Mouse (Mus musculus): ENCODE measurements around the gene Gm14305.
"Not testable (repeated sequence)": the region's sequence is repeated elsewhere in the genome, so short reads cannot be mapped to it uniquely, and the experiment has no call there.

The Gm14305 gene

GRCm38 (mm10) chr2:176708051-176708450 is at the start of gene Gm14305:
TSS of gene Gm14305 (plus strand) at chr2:176708328.
- peak; percentile 72 for DNase-seq

- not testable (repeated sequence) for DNase-seq
Observed at GRCm38 (mm10) chr2:176670222-176670621, 37.9 kb upstream of the Gm14305 start, which contains the start of gene Zfp973. TSS of gene Zfp973 (plus strand) at chr2:176670522.
